Mouse (Mus musculus): ENCODE results near the gene Arhgdib. TPM values are rescaled to one million over a fixed set of nuclear protein-coding genes. Genes with fewer than 3 reads are reported as not detected.

Arhgdib gene
- polyA plus RNA-seq, 1 experiment: 1,280 TPM

- peaks cover 35% of the 10 kb centered on the region for H3K4me1 ChIP-seq (ENCODE audit: control insufficient read depth, insufficient read depth, low read length)
Measured at GRCm38 (mm10) chr6:136939326-136940187, 2.1 kb downstream of the Arhgdib start.

GRCm38 (mm10) chr6:136938331-136939126 lies 3.2 kb downstream of the Arhgdib start:
- peaks cover 32% of the 10 kb centered on the region for H3K4me1 ChIP-seq (ENCODE audit: control insufficient read depth, insufficient read depth, low read length)
- TF ChIP-seq POLR2A (IDR thresholded peaks at IDR 0.05; ENCODE audit: borderline replicate concordance, low read depth, low read length): no peak
- TF ChIP-seq CTCF (IDR thresholded peaks at IDR 0.05; ENCODE audit: low read depth, low read length): no peak
- H3K27ac ChIP-seq (ENCODE audit: insufficient read depth, low read depth, low read length): peak overlapping the region; percentile 86
- H3K4me3 ChIP-seq (ENCODE audit: insufficient read depth, low read length): peak overlapping the region; percentile 65

More at GRCm38 (mm10) chr6:136939326-136940187, 2.1 kb downstream of the Arhgdib start:
- Histone ChIP-seq H3K27ac (ENCODE audit: insufficient read depth, low read depth, low read length) (peak overlapping the region; percentile 96), H3K4me3 (ENCODE audit: insufficient read depth, low read length) (peak overlapping the region; percentile 65)
- TF ChIP-seq CTCF (IDR thresholded peaks at IDR 0.05; ENCODE audit: low read depth, low read length): no peak
- TF ChIP-seq POLR2A (IDR thresholded peaks at IDR 0.05; ENCODE audit: borderline replicate concordance, low read depth, low read length): no peak

GRCm38 (mm10) chr6:136937117-136937516 lies 4.6 kb downstream of the Arhgdib start:
- peaks cover 25% of the 10 kb centered on the region for H3K4me1 ChIP-seq (ENCODE audit: control insufficient read depth, insufficient read depth, low read length)
- H3K4me3 ChIP-seq (ENCODE audit: insufficient read depth, low read length): no peak overlapping the region
- TF ChIP-seq POLR2A (IDR thresholded peaks at IDR 0.05; ENCODE audit: borderline replicate concordance, low read depth, low read length) (no peak), CTCF (IDR thresholded peaks at IDR 0.05; ENCODE audit: low read depth, low read length) (no peak)
- H3K27ac ChIP-seq (ENCODE audit: insufficient read depth, low read depth, low read length): no peak overlapping the region

GRCm38 (mm10) chr6:136936361-136936760 lies 5.3 kb downstream of the Arhgdib start:
- Histone ChIP-seq H3K4me1 (ENCODE audit: control insufficient read depth, insufficient read depth, low read length) (peaks cover 33% of the 10 kb centered on the region), H3K4me3 (ENCODE audit: insufficient read depth, low read length) (no peak overlapping the region), H3K27ac (ENCODE audit: insufficient read depth, low read depth, low read length) (no peak overlapping the region)
- no peak for TF ChIP-seq CTCF (IDR thresholded peaks at IDR 0.05; ENCODE audit: low read depth, low read length)
- TF ChIP-seq POLR2A (IDR thresholded peaks at IDR 0.05; ENCODE audit: borderline replicate concordance, low read depth, low read length): no peak

GRCm38 (mm10) chr6:136935233-136935632 lies 6.5 kb downstream of the Arhgdib start:
- Histone ChIP-seq H3K4me3 (ENCODE audit: insufficient read depth, low read length) (no peak overlapping the region), H3K27ac (ENCODE audit: insufficient read depth, low read depth, low read length) (no peak overlapping the region), H3K4me1 (ENCODE audit: control insufficient read depth, insufficient read depth, low read length) (peaks cover 41% of the 10 kb centered on the region)
- no peak for TF ChIP-seq CTCF (IDR thresholded peaks at IDR 0.05; ENCODE audit: low read depth, low read length)
- no peak for TF ChIP-seq POLR2A (IDR thresholded peaks at IDR 0.05; ENCODE audit: borderline replicate concordance, low read depth, low read length)

GRCm38 (mm10) chr6:136934068-136934467 lies 7.6 kb downstream of the Arhgdib start:
- no peak overlapping the region for H3K4me3 ChIP-seq (ENCODE audit: insufficient read depth, low read length)
- TF ChIP-seq POLR2A (IDR thresholded peaks at IDR 0.05; ENCODE audit: borderline replicate concordance, low read depth, low read length): no peak
- no peak for TF ChIP-seq CTCF (IDR thresholded peaks at IDR 0.05; ENCODE audit: low read depth, low read length)
- no peak overlapping the region for H3K27ac ChIP-seq (ENCODE audit: insufficient read depth, low read depth, low read length)
- peaks cover 41% of the 10 kb centered on the region for H3K4me1 ChIP-seq (ENCODE audit: control insufficient read depth, insufficient read depth, low read length)

- Histone ChIP-seq H3K27ac (ENCODE audit: insufficient read depth, low read depth, low read length) (peak overlapping the region; percentile 32; the same call in 1 of the 2 replicates), H3K4me1 (ENCODE audit: control insufficient read depth, insufficient read depth, low read length) (peaks cover 30% of the 10 kb centered on the region), H3K4me3 (ENCODE audit: insufficient read depth, low read length) (no peak overlapping the region)
- no peak for TF ChIP-seq CTCF (IDR thresholded peaks at IDR 0.05; ENCODE audit: low read depth, low read length)
Measured at GRCm38 (mm10) chr6:136931246-136931645, 10.5 kb downstream of the Arhgdib start.

GRCm38 (mm10) chr6:136930677-136931076 lies 11.0 kb downstream of the Arhgdib start:
- peaks cover 33% of the 10 kb centered on the region for H3K4me1 ChIP-seq (ENCODE audit: control insufficient read depth, insufficient read depth, low read length)
- H3K4me3 ChIP-seq (ENCODE audit: insufficient read depth, low read length): no peak overlapping the region

GRCm38 (mm10) chr6:136927626-136928025 lies 14.1 kb downstream of the Arhgdib start:
- no peak overlapping the region for H3K4me3 ChIP-seq (ENCODE audit: insufficient read depth, low read length)
- no peak for TF ChIP-seq CTCF (IDR thresholded peaks at IDR 0.05; ENCODE audit: low read depth, low read length)
- TF ChIP-seq POLR2A (IDR thresholded peaks at IDR 0.05; ENCODE audit: borderline replicate concordance, low read depth, low read length): no peak
- H3K27ac ChIP-seq (ENCODE audit: insufficient read depth, low read depth, low read length): no peak overlapping the region
- peaks cover 23% of the 10 kb centered on the region for H3K4me1 ChIP-seq (ENCODE audit: control insufficient read depth, insufficient read depth, low read length)

More at GRCm38 (mm10) chr6:136930677-136931076, 11.0 kb downstream of the Arhgdib start:
- H3K27ac ChIP-seq (ENCODE audit: insufficient read depth, low read depth, low read length): peak overlapping the region; percentile 32
- TF ChIP-seq CTCF (IDR thresholded peaks at IDR 0.05; ENCODE audit: low read depth, low read length): no peak
- no peak for TF ChIP-seq POLR2A (IDR thresholded peaks at IDR 0.05; ENCODE audit: borderline replicate concordance, low read depth, low read length)

All from bone marrow macrophage, adult 2 months (primary cell).